Mouse (Mus musculus): Measurements from ENCODE around the gene Pgc.

Gene Pgc

GRCm38 (mm10) chr17:47708972-47709371 is 17.7 kb upstream of the Pgc start:
- no peak for DNase-seq (ENCODE audit: low read depth)

GRCm38 (mm10) chr17:47710036-47710435 is 16.6 kb upstream of the Pgc start:
- DNase-seq (ENCODE audit: low read depth) = no peak

DNA sequence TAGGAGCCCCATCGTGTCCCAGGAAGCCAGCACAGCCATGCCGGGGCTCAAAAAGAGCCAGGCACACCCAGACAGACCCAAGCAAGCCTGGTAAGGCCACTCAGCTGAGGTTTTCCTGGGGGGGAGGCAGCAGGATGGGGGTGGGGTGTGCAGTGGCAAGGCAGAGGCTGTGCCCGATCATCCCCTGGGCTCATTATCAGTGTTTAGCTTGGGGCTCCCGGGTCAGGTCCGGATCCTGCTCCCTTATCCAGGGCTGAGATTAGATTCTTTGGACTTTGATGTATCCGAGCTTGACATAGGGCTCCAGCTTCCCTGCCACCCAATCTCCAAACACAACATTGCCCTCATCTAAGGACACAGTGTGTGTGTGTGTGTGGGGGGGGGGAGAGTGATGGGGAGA is 14.8 kb upstream of the Pgc start:
- DNase-seq (ENCODE audit: low read depth) = no peak

DNA sequence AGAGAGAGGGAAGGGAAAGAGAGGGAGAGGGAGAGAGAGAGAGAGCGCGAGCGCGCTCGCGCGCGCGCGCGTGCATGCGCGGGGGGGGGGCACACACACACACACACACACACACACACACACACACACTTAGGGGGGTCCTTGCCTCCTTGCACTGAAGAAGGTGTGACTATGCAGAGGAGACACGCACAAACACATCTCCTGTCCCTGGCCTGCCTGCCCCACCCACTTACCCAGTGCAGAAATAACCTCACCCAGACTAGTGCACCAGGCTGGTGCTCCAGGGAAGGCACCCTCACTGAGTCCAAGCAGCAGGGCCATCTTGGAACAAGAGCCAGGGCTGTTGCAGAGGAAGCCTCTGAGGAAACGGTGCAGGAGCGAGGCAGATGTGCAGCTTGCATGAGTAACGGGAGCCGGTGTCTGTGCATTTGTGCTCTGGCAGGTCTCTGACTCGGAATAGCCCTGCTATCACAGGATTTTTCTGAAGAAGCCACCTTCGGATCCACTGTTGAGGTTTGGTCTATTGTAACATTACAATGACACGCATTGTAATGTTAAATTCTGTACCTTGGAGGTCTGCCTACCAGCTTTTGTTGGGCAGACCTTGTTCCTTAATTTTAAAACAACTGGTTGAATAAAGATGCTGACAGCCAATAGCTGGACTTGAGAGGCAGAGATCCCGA is 13.6 kb upstream of the Pgc start:
- DNase-seq (ENCODE audit: low read depth) = no peak

GRCm38 (mm10) chr17:47715037-47715436 is 11.6 kb upstream of the Pgc start:
- no peak for DNase-seq (ENCODE audit: low read depth)

DNA sequence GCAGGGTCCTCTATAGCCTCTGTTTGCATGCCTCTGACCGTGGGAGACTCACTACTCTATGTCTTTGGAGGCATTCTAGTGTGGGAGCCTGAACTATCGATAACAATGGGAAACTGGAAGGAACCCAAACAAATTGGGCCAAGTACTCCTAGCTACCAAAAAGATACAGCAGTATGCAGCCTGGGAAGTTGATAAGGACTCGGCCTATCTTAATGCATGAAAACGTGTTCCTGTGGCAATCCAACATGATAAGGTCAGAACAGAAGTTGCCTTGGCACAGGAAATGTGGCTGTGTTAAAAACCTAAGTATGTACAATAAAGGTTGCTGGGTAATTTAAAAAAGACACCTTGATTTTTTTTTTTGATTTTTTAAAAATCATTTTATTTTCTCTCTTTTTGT is 5.5 kb upstream of the Pgc start:
- DNase-seq (ENCODE audit: low read depth) = no peak

DNA sequence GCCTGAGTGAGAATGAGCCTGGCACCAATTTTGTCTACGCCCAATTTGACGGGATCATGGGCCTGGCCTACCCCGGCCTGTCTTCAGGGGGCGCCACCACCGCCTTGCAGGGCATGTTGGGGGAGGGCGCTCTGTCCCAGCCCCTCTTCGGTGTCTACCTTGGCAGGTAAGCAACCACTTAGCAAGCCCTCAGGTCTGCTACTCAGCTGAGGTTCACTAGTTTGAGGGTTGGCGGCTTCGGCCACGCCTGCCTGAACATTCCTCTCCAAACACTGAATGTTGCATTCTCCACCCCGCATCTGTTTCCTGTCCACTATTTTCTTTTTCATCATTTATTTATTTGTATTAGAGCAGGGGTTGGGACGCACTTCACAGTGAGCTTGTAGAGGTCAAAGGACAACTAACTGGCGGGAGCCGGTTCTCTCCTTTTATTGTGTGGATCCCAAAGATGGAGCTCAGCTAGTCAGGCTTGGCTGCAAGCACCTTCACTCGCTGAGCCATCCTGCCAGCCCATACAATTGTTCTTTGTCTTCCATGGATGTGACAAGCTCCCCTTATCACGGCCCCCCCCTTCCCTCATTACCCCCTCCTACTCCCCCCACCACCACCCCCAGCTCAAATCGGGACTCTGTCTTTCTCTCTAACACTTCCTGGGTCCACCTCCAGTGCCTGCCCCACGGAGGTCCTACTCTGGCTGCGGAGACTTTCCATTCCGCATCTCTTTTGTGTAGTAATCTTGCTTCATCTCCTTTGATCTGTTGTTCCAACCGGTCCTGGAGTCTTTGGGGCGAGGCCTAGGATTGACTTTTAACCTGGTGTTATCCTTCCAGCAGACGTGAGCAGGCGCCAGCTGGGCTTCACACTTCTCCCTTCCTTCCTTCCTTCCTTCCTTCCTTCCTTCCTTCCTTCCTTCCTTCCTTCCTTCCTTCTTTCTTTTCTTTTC is 4.3 kb downstream of the Pgc start:
- no peak for DNase-seq (ENCODE audit: low read depth)

GRCm38 (mm10) chr17:47735553-47736100 is 9.0 kb downstream of the Pgc start:
- DNase-seq (ENCODE audit: low read depth) = no peak

- peak; percentile 65 for DNase-seq (ENCODE audit: low read depth)
Measured at GRCm38 (mm10) chr17:47736856-47737255, 10.2 kb downstream of the Pgc start, which contains the start of gene Tfeb. TSS of gene Tfeb (plus strand) at chr17:47737030.

- DNase-seq (ENCODE audit: low read depth) = peak; percentile 67
Measured at GRCm38 (mm10) chr17:47737271-47738065, 10.8 kb downstream of the Pgc start.

DNA sequence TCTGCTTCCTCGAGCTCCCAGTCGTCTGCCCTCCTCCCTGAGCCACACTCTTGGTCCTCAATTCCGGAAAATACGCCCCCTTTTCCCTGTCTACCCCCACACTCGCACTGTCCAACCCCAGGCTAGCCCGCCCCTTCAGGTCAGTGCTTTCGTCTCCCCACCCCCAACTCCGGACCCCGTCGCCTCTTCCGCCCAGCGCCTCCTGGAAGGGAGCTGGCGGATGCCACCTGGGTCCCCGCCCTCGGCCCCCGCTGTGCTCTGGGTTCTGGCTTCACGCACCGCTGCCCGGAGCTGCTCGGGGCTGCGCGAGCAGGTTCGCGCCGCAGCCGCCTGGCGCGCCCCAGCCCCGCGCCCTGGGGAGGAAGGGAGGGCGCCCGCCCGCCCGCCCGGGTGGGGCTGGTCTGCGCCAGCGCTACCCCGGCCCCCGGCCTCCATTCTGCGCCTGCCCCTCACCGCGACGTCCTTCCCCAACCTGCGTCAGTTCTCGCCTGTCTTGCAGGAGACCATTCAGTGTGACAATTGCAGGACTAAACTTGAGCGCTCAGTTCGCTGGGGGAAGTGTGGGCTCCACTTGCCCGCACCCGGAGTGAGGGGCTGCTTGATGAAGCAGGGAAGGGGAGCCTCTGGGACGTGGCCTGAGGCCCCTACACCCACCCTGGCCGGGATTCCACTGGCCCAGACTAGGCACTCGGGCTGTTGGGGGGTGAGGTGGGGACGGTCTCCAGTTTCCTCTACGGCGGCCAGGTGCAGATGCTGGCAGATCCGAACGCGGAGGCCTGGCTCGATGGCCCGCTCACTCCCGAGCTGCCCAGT is 11.6 kb downstream of the Pgc start:
- no peak for DNase-seq (ENCODE audit: low read depth)

DNA sequence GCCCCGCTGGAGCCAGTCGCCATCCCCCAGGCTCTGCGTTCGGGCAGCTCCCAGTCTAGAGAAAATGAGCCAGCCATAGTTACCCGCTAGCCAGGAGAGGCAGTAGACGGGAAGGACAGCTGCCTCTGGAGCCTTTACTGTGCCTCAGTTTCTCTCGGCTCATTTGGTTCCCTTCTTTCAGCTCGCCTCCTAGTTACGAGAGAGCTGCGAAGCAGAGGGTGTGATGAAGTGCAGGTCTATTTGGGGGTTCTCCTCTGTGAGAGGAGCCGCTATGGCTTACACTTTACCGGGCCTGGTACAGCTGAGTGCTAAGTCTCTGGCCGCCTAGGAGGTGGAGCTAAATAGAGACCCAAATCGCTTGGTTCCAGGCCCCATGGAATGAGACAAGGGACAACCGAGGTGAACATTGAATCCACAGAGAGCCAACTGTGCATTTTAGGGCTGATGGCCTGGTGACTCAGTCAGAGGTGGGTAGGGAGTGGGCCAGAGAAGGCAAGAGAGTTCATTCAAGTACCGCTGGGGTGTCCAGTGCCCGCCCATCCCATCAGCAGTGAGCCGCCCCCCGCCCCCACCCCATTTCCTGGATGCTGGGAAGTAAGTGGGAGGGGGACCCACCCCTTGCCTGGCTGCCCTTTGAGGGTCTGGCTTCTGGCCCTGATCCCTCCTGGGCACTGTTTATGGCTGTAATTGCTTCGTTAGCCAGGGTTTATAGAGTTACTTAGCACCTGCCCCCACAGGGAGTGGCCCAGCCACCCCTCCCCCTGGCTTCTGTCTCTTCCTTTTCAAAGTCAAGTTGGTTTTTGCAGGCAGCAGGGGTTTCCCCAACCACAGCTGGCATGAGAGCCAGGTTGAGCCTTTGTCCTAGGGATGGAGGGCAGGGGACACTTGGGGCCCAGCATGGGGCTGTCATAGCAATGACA is 12.5 kb downstream of the Pgc start:
- DNase-seq (ENCODE audit: low read depth) = no peak

DNA sequence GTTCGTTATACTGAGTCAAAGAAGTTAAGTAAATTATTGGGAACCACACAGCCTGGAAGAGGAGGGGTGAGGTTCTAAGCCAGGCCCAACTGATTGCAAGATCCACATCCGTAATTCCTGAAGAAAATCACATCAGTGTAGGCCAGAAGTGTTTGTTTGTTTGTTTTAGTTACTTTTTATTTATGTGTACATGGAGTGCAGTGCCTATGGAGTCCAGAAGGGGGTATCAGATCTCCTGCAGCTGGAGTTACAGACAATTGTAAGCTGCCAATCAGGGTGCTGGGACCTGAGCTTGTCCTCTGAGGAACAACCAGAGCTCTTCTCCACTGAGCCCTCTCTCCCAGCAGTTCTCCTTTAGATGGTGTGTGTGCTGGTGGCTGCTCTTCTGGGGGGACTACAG is 13.5 kb downstream of the Pgc start:
- DNase-seq (ENCODE audit: low read depth) = no peak

DNA sequence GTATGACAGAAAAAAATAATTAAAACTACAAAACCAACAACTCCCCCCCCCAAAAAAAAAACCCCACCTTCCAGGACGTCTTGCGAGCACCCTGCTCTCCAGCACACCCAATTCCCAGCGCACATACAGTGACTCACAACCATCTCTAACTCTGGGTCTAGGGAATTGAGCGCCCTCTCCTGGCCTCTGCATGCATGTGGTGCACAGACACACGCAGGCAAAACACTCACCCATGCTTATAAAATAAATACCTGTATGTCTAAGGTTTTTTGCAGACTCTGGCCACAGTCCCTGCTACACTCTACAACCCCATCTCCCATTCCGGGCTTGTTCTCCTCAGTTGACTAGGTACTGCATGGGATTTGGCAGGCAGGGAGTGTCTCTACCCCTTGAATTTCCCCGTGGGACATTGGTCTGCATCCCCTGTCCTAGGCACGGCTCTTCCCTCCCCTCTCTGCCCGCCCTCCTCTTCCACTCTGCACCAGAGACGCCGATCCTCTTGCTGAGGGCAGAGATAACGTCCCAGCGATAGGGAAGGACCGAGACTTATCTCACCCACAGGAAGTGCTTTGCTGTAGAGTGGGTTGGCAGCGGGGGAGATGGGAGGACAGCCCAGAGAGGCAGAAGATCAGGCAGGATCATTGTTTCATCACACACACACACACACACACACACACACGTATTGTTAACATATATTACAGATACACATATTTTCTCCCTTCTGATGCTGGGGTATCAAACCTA is 16.5 kb downstream of the Pgc start:
- no peak for DNase-seq (ENCODE audit: low read depth)

DNA sequence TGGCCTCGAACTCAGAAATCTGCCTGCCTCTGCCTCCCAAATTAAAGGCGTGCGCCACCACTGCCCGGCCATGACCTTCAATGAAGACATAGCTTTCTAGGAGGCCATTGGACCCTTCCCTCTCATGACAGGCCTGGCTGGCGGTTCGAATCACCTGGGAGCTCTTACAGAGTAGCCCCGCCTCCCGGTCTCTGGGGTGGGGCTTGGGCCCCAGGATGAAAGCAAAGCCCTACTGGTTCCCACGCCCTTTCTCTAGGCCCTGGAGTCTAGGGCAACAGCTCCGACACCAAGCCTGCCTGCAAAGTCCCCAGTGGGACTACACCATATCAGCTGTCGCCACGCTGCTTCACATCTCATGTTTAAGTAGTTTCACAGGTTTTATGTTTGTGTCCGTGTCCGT is 17.4 kb downstream of the Pgc start:
- no peak for DNase-seq (ENCODE audit: low read depth)

- DNase-seq (ENCODE audit: low read depth) = no peak
Measured at GRCm38 (mm10) chr17:47744746-47745368, 18.2 kb downstream of the Pgc start.

GRCm38 (mm10) chr17:47748791-47749553 is 22.3 kb downstream of the Pgc start:
- DNase-seq (ENCODE audit: low read depth) = no peak

DNA sequence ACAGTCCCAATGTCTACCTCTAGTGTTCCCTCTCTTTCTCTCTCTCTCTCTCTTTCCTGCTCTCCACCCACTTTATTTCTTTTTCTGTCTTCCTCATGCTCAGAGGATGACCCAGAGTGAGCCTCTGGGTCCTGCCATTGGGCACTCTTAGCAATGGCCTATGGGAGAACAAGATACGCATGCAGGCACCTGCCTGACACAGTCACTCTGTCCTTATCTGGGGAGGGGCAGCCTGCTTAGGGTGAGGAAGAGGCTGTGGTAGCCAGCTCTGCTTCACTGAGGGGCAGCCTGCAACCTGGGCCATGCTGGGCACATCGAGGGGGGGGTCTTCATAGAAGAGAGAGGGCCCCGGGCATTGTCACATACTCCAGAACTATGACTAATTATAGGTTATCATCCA is 23.0 kb downstream of the Pgc start:
- no peak for DNase-seq (ENCODE audit: low read depth)

Measured in fibroblast of lung, adult 2 months (primary cell).